Mouse (Mus musculus) left cerebral cortex, adult 18-20 months (tissue): ENCODE data around the gene Olfml2a. TPM values are rescaled to one million over a fixed set of nuclear protein-coding genes. Genes with fewer than 3 reads are reported as not detected.
"Not testable (repeated sequence)": the region's sequence is repeated elsewhere in the genome, so short reads cannot be mapped to it uniquely, and the experiment has no call there.

Source experiments
- DNase-seq, 2 experiments: peaks; one replicate each; pipeline ENCODE4 v3.0.0; 2021 to 2022; ENCODE audit warnings: low spot score in 2 of 2, mixed read lengths in 1 of 2
- total RNA-seq, 2 experiments: library from RNA; stranded (reverse); gene quantifications; 2 replicates each; pipeline ENCODE4 v1.2.3; 2021

Olfml2a gene
- total RNA-seq, 2 experiments from 2014 or later = 2.3 to 2.9 TPM

DNA sequence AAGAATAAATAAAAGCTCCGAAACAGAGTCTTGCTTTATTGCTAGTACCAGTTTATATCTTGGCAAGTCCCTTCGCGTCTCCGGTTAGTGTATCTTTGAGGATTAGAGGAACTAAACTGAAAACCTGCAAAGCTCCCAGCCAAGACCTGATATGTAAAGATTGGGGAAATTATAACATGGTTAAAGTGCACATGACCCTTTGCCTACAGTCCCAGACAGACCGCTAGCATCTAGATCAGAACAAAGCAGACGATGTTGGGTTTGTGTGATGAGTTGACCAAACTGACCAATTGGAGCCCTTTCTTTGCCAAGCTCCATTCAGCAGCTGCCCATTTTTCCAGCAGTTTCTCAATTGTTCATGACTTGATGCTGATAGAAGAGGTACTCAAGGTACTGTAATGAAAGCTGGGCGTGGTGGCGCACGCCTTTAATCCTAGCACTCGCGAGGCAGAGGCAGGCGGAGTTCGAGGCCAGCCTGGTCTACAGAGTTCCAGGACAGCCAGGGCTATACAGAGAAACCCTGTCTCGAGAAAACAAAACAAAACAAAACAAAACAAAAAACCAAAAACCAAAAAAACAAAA is 74.5 kb downstream of the Olfml2a start:
- no peak for DNase-seq

DNA sequence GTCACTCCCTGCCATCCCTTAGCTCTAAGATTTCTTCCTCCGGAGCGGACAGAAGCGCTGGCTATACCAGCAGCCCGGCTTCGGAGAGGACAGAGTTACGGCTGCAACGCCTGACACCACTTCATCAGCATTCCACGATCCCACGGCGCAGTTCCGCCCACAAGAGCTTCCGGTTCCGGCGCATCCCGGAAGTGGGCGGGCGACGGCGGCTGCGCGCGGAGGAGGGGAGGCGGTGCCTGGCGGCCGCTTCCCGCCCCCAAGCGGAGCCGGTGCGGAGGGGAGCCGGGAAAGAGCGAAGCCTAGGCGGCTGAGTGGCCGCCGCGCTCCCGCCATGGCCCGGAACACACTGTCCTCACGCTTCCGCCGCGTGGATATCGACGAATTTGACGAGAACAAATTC is 76.1 kb downstream of the Olfml2a start:
- DNase-seq = peak; percentile 94 to 96

DNA sequence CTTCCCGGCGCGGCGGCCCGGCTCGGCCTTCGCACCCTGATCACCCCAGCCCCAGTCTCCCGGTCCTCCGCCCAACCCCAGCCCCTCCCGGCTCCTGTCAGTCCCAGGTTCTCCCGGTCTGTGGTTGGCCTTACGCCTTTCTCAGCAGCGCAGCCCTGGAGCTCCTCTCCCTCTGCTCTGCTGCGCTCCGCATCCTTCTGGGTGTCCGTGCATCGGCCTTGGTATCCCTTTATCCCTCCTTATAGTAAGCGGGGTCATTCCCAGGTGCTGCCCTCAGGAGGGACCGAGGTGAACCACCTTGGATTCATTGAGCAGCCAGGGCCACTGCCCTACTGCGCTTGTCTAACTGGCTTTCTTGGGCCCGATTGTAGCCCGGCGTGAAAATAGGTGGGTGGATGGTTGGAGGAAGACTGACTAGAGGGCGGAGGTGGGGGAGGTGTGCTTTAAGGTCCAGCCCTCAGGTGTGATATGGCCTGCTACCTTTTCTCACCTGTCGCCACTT is 76.6 kb downstream of the Olfml2a start:
- no peak for DNase-seq

DNA sequence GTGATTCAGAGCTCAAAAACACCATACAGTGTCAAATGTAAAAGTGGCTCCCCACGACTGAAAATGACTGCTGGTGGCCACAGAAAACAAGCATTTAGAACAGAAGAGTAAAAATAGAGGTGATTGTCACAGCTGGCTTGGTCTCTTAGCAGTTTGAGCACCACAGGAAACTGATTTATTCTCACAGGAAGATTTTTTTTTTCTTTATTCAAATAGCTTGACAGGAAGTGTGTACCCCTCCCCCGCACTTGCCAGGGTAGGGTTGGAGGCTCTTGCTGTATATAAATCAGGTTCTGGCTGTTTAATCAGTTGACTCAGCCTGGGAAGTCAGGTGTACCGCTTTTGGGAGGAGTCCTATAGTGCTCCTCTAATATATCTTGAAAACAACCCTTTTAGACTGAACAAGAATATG is 77.2 kb downstream of the Olfml2a start:
- DNase-seq = peak; percentile 30 to 53

DNA sequence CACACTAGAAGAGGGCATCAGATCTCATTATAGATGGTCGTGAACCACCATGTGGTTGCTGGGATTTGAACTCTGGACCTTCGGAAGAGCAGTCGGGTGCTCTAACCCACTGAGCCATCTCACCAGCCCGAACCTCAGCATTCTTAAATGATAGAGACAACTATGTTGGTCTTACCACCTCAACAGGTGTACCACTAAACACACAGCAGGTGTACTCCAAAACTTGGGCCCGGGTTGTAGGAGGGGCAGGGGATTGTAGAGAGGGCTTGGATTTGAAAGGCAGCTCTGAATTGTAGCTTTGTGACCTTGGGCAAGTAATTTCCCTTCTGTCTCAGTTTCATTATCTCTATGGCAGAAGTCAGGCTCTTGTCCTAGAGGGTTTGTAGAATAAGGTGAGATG is 78.4 kb downstream of the Olfml2a start:
- DNase-seq = not testable (repeated sequence)

DNA sequence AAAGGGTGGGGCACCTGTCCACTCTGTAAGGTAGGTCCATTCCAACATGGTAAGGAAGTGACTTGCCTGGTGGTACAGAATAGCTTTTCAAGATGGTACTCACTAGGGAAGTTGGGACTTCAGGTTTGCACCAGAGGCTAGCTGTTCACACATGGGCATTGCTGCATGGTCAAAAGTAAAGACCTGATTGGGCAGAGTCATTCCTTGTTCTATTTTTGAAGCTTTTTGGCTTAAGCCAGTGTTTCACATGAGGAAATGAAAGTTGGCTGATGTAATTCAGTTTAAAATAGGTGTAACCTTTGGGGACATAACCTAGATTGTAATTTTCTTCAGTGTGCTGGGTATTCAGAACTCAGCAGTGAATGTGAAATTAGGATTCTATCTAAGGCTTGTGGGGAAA is 79.5 kb downstream of the Olfml2a start:
- DNase-seq = no peak

DNA sequence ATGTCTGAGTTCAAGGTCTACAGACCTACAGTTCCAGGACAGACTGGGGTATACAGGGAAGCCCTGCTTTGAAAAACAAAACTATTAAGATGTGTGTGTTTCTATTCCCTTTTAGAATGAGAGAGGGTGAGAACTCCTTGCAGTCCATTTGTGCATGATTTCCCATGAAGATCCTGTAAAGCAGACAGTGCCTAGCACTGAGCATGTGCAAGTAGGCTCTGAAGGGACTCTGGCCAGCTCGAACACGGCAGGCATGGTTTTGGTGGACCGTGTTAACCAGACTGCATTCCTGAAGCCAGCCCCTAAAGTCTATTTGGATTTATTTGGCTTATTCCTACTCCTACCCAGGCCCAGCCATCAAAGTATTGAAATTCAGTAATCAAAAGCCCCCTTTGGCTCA is 80.2 kb downstream of the Olfml2a start:
- no peak for DNase-seq

DNA sequence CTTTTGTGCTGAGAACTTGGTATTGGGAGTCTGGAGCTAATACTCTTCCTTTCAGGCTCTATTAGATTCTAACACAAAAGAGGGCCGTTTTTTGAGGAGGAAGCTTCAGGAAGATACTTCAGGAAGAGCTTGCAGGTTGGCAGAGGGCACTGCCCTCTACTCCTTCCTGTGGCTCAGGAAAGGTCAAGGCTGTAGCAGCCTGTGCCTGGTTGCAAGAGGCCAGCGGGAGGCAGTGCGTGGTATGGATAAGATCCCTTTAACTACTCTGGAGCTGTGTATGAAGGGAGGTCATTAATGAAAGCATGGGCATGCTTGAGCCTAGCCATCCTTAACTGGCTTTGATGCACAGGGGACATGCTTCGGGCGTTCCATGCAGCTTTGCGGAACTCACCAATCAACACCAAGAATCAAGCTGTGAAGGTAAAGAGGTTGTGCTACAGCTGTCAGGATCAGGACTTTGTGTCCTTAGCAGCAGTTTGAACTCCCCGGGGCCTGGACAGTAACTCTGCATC is 81.0 kb downstream of the Olfml2a start:
- no peak for DNase-seq

Other genes with a start within 250 kb of the Olfml2a start
- gene Nr5a1, start 217.4 kb upstream of the Olfml2a start, total RNA-seq = not detected
- gene Nr6a1, start 4.3 kb upstream of the Olfml2a start, total RNA-seq = 10 to 100 TPM; 10.7 to 11.9 TPM
- gene Wdr38, start 65.5 kb downstream of the Olfml2a start, total RNA-seq = under 1 TPM; 0.44 to 0.47 TPM
- 100 to 1,000 TPM; 102 to 109 TPM for gene Arpc5l, start 73.4 kb downstream of the Olfml2a start, total RNA-seq
- gene Rpl35, start 73.6 kb downstream of the Olfml2a start, total RNA-seq = 100 to 1,000 TPM; 265 to 280 TPM
- 10 to 100 TPM; 28.3 to 32.2 TPM for gene Golga1, start 133.6 kb downstream of the Olfml2a start, total RNA-seq